Mouse (Mus musculus) urinary bladder, adult 18-20 months (tissue): ENCODE measurements around the gene Calm4.

Source experiments
- DNase-seq, 2 experiments: peaks; one replicate each; pipeline ENCODE4 v3.0.0; 2022; ENCODE audit warnings: low spot score in 2 of 2, mixed read lengths in 2 of 2

Gene Calm4

DNA sequence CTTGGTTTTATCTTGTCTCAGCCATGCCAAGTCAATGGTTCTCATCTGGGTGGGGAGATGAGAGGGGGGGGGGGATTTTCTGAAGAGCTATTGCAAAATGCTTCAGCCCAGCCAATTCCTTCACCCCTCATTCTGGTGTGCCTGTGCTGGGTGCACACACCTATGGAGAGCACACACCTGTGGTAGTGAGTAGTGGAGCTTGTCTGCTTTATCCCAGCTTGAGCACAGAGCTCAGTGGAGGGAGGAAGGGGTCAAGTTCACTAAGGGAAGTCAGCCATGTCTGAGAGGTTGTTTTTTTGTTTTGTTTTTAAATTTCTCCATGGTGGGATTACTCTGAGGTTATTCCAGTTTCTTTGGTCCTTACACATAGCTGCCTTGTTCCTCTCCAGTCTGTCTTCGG, 18.7 kb downstream of the Calm4 start:
- DNase-seq, result no peak

DNA sequence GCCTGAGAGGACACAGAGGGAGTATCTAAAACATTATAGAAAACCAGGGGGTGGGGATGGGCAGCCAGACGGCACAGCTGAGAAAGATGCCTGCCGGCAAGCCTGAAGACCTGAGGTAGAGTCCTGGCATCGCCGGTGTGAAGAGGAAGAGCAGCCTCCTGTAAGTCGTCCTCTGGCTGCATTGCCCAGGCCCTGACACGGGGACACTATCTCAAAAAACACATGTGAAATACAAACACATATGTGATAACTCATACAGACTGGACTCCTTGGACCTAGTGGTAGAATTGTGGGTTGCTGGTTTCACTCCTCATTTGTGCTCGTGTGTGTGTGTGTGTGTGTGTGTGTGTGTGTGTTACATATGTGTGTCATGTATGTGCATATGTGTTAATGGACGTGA, 23.7 kb downstream of the Calm4 start:
- DNase-seq, result no peak

DNA sequence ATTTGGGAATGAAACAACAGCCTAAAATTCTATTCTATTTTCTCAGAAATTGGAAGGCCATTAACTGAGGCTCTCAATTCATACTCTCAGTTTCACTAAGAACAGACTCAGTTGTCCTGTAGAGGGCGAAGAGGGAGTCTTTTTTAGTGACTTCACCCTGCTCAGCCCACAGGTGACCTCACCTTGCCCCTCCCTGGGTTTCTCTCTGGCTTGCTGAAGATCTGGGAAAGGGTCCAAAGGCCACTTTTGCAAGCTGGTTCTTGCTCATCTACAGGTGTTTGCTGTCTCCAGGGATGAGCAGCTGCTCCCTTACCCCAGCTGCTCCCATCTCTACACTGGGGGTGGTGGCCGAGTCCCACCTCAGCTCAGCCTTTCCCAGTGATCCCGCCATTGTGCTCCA, 24.8 kb downstream of the Calm4 start:
- no peak for DNase-seq

DNA sequence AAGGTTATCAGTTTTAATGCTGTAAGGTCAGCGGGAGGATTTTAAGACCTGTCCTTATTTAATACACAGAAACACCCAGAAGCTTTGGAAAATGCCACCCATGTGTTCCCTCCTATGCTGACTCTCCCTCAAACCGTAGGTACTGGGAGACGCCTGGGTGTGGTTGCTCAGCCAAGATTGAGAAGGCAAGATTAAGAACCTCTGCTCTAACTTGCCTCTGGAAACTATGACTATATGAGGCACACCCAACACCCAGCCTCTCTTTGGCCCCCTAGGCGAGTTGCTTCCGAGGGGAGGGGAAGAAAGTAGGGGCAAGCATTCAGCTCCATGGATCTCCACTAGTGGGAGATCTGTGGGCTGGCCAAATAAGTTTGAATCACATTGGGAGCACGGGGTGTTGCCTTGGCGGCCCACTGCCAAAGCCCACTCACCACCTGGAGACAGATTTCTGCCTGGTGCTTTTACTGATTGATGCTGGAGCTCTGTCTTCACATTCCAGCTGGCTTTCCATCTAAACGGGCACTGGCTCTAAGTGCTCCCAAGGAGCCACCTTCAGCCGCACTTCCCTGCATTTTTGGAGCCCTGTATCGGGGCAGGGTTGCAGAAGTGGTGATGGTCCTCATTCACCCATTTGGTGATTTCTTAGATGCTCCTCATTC, 25.5 kb downstream of the Calm4 start:
- DNase-seq, result peak in 1 of 2 experiments; percentile 56

DNA sequence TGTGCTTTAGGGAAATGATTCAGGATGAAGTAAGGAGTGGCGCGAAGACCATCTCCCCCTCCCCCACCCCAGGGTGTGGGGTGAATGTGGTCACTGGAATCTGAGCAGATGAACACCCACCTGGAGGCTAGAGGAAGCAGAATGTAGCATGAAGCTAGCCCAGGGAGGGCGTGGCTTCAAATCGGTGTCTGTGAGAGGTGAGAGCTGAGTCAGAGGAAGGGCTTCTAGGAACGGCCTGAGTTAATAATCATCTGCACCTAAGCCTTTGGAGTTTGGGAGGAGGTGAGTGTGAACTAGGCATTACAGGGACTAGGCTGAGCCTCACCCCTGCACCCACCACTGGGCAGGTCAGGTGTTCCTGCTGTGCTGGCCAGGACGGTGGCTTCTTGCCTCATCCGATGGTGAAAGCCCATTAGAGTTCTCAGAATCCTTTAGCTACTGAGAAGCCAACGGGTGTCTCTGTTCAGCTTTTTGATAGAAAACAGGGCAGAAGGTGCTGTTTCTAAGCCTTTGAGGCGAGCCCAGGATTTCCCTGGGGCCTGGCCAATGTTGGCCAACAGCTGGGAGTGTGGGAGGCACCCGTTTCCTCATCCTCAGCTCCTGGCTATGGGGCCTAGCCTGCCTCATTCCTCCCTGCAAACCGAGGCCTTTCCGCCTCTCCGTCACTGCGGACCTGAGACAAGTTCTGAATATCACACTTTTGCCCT, 28.2 kb downstream of the Calm4 start:
- no peak for DNase-seq

DNA sequence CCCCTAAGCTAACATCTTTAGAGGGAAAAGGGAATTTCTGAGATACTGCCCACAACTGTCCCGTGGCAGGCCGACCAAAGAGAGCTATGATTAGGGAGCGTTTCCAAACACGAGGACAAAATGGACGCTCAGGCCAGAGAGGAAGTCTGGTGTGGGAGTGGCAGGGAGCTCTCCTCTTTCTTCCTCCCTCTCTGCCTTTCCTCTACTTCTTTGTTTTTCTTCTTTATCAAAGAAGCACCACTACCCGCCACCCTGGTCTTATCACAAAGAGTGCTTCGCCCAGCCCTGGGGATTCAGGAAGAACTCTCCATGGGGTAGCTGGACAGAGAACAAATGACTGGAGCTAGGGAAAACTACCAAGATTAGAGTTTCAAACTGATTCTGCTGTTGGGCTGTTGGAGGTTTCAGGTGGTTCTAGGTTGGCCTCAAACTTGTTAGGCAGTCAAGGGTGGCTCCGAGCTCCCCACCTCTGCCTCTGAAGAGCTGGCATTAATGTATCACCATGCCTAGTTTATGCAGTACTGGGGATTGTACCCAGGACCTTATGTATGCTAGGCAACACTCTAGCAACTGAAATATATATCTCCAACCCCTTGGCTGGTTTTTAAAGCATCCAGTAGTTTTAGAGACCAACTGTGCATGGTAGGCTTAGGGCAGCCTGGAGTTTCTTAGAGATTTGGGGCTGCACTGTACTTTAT, 28.9 kb downstream of the Calm4 start:
- no peak for DNase-seq

DNA sequence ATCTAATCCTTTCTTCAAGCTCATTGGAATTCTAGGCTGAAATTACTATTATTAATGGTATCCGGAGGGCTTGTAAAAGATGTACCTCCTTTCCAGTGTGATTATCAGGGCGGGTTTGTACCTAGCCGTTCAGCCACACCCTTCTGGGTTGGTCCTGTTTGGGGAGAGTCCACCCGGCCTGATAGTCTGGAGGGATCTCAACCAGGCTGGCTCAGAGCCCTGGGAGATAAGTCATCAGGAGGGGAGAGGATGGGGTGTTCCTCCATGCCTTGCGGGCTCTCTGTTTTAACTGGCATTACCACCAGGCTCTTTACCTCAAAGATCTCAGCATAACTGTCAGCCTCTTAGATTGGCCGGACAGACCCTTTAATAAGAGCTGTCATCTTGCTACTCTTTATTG, 29.6 kb downstream of the Calm4 start:
- no peak for DNase-seq

DNA sequence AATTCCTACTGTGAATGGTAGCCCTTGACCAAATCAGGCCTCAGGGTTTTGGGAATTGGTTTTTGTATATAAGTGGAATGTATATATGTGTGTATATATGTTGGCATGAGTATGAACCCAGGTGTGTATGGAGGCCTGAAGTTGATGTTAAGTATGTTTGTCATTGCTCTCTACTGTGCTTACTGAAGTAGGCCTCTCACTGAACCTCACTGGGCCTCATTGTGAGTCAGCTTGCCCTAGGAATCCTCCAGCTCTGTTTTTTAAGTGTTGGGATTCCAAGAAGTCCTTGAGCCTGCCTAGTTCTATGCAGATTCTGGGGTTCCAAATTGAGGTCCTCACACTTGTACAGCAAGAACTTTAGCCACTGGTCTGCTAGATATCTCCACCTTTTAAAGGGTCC, 32.3 kb downstream of the Calm4 start:
- DNase-seq, result no peak

DNA sequence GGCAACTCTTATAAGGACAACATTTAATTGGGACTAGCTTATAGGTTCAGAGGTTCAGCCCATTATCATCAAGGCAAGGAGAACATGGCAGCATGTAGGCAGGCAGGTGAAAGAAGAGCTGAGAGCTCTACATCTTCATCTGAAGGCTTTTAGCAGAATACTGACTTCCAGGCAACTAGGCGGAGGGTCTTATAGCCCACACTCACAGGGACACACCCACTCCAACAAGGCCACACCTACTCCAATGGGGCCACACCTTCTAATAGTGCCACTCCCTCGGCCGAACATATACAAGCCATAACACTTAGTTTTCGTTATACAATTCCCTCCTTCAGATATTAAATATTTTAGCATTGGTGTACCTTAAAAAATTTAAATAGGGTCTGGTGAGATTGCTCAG, 35.3 kb downstream of the Calm4 start:
- DNase-seq, result no peak

DNA sequence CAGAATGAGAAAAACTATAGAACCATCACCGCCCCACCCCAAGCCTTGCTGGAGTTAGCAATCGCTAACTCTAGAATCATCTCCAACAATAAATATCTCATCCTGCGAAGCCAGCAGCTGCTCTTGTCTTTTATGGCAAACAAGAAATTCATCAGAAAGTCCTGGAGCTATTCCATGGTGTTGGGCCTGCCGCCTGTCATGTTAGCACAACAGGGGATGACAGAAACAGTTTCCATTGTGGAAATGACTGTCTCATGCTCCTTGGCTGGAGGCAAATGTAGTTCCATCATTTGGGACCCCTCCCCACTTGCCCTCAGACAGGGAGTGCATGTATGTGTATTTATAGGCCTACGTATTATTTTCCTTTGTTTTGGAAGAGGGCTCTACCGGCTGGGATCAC, 38.9 kb downstream of the Calm4 start:
- no peak for DNase-seq

DNA sequence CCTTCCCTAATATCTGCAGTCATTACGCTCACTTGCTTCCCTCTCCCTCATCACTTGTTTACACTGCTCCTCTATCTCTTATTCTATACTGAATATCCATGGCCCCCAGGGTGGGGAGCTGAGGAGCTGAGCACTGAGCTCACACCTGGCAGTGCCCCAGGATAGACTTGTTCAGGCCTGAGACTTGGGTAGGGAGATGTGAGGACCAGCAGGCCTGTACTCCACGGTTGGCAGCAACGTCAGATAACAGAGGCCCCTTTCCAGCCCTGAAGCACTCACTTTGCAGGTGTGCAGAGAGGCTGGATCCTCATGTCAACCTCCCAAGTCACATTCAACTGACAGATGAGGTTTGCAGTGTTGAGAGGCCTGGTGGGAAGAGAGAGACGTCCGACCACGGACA, 39.6 kb downstream of the Calm4 start:
- DNase-seq, result peak in 1 of 2 experiments; percentile 34

DNA sequence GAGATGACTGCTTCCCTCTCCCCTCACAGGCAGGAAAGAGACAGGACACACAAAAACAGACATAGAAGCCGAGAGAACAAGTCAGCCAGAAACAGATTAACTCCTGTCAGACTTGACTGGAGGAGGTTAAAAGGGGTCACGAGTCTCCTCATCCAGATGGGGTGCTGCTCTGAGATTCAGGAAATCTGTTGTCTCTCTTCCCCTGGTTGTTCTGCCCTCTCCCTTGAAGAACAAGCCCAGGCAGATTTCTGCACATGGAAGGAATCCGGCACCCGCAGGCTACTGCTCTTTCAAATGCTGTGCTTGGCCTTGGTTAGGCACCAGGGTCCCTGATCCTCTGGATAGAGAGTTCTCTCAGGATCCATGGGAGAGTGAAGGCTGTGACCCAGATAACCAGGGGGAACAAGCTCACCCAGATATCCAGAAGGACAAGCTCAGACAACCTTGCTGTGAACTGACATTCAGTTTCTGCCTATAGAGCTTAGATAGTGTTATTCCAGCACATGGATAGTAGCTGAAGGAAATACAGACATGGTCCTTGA, 40.2 kb downstream of the Calm4 start:
- no peak for DNase-seq

DNA sequence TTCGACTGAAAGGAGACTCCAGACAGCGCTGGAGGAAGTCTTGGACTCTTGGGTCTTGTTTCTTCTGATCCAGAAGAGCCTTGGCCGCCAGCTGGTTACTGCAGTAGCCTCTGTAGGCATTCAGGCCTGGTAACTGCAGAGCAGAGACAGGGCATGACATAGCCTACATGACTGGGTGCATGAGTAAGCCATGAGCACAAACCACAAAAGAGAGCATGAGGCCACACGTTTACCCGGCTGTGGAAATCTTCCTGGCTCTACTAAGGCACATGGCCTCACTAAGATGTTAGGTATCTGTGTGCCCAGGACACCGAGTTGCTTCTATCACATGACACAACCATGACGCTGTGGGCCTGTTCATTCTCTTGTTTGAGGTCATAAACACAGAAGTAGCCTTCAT, 49.1 kb downstream of the Calm4 start:
- no peak for DNase-seq
